Mouse (Mus musculus): ENCODE data around the gene Atp6v1f. TPM values are rescaled to one million over a fixed set of nuclear protein-coding genes. Genes with fewer than 3 reads are reported as not detected.

Atp6v1f gene
- total RNA-seq, 2 experiments from 2014 or later: 183 to 190 TPM

DNA sequence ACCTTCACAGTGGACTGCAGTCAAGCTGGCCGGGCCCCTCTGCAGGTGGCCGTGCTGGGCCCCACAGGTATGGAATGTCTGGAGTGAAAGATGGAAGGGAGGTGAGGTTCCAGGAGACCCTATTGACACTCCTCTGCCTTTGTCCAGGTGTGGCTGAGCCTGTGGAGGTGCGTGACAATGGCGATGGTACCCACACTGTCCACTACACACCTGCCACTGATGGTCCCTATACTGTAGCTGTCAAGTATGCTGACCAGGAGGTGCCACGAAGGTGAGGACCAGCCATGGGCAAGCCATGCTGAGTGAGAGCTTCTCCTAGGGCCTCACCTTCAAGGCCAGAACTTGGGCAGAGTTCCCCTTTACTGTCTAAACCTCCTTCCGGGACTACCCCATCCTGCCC lies 16.9 kb upstream of the Atp6v1f start:
- intact Hi-C loops (cut with DNase I): no loop called here
- DNase-seq: no peak

DNA sequence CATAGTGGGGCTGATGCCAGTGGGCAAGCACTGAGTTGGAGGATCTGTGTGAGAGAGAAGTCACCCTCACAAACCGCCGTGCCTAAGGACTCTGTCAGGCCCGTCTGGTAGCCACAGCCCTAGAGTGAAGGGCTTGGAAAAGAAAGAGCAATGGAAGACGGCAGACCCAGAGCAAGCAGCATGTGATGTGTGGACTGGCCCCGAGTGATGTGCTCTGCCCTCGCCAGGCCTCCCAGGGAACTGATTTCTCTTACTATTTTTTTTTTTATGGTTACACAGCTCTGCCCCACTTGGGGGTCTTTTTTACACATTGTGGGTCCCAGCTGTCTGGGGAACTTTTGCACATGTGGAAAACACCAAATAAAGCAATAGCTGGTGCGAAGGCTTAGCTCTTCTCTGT lies 6.0 kb upstream of the Atp6v1f start:
- intact Hi-C loops (cut with DNase I): no loop called here
- DNase-seq: no peak

DNA sequence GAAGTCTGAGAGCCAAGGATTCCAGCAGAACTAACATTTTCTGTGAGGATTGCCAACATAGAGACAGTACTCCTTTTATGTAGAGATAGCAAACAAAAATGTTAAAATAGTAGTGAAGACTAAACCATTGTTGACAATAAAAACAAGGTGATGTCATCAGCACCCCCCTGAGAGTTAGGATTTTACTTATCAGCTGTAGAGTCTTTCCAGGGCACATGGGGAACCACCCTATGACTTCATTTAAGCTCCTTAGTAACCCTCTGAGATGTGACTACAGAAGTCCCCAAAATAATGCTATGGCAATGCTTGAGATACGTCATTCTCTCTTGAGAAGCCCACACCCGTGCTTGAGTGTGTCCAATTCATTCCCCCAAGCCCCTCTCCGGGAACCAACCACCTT lies 4.1 kb upstream of the Atp6v1f start:
- intact Hi-C loops (cut with DNase I): no loop called here
- DNase-seq: no peak

DNA sequence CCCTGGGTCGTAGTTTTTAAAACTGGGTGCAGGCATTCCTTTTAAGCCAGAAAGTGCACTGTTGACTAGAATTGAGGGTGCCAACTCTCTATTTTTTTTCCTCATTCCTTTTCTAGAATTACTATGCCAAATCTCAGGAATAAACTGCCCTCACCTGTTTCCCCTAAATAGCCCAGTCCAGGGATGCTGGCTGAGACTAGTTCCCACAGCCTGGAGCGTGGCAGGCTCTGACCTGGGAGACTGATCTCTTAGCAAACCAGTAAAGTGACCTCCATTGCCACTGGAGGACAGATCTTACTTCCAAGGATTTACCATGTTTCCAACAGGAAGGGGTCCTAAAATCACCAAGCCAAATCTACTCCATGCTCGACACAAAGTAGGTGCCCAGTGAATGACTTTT lies 1.3 kb downstream of the Atp6v1f start:
- intact Hi-C loops (cut with DNase I): no loop called here

DNA sequence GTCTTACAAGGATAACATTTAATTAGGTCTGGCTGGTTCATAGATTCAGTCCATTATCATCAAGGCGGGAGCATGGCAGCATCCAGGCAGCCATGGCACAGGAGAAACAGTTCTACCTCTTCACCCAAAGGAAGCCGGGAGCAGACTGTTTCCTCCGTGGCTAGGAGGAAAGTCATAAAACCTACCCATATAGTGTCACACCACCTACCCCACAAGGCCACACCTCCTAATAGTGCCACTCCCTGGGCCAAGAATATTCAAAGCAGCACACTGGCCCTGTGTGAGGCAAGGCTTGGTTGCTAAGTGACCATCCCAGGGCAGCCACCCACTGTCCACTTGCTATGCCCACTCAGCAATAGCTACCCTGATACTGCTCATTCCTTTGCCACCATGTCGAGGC lies 3.6 kb downstream of the Atp6v1f start, which contains the start of gene Atp6v1fnb:
Gene Atp6v1fnb, plus strand, starts transcription at position 301 of the 400 bp plus-strand sequence.
- intact Hi-C loops (cut with DNase I): no loop called here
- no peak for DNase-seq

More for the DNA sequence above, 1.3 kb downstream of the Atp6v1f start:
- DNase-seq: no peak

DNA sequence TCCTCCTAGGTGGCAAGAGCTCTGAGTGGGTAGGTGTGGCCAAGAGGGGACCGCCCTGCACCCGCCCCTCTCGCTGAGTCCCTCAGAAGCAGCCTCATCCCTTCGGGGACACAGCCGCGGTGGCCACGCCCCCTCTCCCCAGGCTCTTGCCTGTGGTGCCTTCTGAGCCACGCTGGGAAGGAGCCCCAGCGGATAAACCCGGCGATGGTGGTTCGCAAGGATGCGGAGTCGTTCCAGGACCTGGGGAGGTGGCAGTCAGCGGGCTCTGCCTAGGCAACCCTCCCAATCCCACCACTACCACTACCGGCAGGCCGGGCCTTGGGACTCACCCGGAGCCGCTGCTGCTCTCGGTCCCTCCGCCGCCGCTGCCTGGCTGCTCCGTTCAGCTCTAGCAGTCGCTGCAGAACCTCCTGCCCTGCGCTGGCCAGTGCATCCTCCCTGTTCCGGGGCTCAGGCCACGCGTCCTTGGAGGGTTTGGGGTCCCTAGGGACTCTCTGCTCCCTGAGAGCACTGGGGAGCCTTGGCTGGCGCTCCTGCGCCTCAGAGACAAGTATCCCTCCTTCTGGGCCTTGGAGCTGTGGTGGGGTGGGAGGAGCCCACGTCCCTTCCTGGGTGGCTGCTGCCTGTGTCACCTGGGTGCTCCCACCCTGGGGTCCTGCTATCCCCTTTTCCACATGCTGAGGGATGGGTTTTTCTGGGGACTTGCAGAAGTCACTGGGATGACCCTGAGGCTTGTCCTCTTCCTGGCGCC lies 6.6 kb downstream of the Atp6v1f start:
- DNase-seq: peak; percentile 58
- intact Hi-C loops (cut with DNase I): no loop called here

DNA sequence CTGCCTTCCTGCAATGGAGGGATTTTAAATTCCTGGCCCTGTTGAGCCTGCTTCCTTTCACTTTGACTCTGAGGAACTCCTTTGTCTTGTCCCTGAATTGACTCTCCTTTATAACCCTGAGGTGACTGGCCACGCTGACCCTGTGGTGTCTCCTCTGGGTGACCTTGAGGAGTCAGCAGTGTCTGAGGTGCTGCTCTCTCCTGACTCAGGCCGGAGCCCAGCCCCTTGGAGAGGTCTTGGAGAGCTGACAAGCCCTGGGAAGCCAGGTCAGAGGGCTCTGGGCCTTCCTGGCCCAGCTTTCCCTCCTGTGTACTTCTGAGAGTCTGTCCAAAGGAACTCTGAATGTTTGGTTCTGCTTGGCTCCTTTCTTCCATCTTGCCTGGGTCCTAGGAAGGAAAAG lies 7.2 kb downstream of the Atp6v1f start:
- intact Hi-C loops (cut with DNase I): no loop called here
- DNase-seq: no peak

DNA sequence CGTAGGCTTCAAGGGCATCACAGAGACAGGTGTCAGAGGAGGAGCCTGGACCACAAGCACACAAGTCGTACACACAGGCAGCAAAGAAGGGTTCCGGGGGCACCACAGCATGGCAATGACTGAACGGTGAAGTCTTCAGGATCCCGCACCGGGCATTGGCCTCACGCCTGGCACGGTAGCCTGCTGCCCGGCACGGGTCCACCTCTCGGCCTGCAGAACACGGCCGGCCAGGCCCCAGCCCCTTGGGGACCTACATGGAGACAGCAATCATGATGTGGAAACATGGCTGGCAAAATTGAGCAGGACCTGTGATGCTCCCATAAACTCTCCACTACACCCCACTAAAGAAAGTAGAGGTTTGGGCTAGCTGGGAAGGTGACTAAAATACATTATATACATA lies 15.2 kb downstream of the Atp6v1f start:
- no peak for DNase-seq
- intact Hi-C loops (cut with DNase I): no loop called here

DNA sequence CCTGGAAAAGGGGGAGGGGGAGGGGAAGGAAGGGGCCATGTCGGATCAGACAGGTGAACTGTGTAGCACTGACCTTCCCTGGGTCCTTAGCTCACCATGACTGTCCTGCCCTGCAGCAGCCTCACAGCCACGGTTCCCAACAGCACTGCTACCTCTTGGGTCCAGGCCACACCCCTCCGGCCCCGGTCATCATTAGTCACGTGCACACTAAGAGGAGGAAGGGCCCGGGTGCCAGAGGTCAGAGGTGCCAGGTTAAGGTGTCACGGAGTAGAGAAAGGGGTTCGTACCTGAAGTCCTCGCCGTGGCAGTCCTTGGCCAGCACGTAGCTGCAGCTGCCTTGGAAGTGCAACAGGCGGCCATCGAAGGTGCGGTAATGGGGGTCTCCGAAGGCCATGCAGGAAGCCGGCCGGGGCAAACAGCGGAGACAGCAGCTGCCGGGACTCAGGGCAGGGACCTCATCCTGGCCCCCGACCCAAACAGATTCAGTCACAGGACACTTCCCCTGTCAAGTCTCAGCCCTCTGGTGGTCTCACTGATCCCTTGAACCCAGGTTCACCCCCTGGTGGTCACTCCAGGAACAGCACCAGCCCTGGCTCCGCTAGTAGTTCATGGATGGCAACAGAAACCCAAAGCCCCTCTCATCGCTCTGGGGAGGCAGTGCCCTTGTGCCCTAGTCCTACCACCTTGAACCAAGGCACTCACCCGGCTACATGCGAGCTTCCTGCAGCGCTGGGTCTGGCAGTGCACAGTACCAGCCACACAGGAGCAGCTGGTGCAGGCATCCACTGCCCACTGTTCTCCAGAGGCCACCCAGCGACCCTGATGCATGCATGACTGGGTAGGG lies 17.4 kb downstream of the Atp6v1f start:
- intact Hi-C loops (cut with DNase I): no loop called here
- peak; percentile 86 for DNase-seq

DNA sequence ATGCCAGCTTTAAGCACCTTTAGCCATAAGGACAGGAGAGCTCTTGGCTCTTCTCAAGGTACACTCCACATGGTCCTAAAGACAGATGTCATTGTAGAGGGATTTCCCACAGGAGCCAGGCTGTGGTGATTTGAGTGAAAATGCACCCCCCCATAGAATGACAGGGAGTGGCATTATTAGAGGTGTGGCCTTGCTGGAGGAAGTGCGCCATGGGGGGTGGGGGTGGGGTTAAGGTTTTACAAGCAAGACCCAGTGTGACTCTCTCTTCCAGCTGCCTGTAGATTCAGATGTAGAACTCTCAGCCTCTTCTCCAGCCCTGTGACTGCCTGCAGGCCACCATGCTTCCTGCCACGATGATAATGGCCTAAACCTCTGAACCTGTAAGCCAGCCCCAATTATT lies 18.4 kb downstream of the Atp6v1f start:
- no peak for DNase-seq
- intact Hi-C loops (cut with DNase I): no loop called here

DNA sequence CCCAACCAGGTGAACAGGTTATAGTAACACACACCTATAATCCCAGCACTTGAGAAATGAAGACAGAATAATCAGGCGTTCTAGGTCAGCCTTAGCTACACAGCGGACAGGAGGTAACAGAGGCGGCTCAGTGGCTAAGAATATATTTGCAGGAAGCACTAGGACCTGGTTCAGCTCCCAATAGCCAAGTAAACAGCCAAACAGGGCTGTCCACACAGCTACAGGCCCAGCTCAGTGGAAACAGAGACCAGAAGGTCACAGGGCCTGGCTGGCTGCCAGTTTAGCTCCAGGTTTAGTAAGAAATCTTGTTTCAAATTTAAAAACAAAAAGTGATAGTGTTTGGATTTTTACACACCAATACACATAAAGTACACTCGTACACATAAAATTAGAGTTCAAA lies 26.6 kb downstream of the Atp6v1f start:
- intact Hi-C loops (cut with DNase I): no loop called here

DNA sequence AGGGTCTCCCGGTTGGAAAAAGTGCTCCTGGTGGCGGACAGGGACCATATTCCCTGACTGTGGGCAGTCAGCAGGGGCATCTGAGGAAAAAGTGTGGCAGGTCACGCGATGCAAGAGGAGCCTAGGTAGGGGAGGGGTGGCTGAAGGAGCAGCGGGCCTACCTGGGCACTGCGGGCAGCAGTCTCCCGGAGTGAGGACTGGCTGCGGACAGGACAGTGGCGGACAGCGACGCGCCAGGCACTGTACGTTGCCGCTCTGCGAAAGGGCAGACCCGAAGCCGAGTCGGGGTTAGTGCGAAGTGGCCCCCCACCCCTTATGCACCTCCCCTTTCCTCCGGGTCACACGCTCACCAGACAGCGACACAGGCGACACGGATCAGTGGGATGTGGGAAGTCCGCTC lies 28.8 kb downstream of the Atp6v1f start:
- intact Hi-C loops (cut with DNase I): no loop called here
- DNase-seq: no peak

More for the DNA sequence above, 26.6 kb downstream of the Atp6v1f start:
- no peak for DNase-seq

DNA sequence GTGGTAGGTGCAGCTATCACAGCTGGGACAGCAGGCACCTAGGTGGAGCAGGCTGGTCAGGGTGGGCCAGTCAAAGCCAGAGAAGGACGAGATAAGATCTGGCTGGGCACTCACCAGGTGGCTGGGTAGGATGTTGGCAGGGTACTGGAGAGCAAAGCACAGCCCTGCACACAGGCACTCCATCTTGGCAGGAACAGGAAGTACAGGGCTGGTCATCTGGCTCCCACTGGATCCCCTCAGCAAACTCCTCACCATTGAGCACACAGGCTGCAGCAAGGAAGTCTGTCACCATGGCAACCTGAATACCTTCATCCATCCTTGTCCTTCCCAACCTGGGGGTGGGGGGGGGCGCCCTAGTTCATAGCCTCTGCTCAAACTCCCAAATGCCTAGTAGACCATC lies 30.3 kb downstream of the Atp6v1f start:
- DNase-seq: no peak
- intact Hi-C loops (cut with DNase I): no loop called here

DNA sequence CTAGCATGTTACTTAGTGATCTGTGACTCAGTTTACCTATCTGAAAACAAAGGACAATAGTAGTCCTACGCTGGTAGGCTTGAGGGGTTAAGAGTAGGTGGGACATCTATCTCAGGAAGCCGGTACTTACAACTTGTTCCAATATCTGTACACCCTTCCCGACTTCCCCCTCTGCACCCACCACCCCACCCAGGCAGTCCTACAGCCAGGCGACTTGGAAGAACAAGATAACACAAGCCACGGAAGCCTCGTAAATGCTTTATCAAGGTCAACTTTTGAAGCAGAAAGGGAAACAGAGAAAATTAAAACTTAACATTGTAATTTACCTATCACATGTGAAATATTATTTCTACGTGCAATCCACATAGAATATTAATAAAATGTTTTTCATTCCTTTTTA lies 32.7 kb downstream of the Atp6v1f start:
- DNase-seq: no peak
- intact Hi-C loops (cut with DNase I): no loop called here

DNA sequence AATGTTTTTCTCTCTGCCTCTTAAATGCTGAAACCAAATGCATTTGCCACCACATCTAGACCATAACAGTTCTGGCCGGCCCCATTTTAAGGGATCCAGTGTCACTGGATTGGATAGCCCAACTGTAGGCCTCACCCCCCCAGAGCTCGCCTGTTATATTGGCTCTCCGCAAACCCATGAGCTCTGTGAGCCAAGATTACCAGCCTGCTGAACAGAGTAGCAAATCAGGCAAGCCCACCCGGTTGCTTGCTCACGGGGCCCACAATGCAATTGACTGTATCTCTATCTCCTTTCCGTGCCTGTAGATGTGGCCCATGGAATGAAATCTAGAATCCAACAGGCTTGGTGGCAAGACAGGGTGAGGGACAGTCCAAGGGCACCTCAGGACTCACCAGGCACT lies 33.3 kb downstream of the Atp6v1f start:
- DNase-seq: no peak
- intact Hi-C loops (cut with DNase I): no loop called here

DNA sequence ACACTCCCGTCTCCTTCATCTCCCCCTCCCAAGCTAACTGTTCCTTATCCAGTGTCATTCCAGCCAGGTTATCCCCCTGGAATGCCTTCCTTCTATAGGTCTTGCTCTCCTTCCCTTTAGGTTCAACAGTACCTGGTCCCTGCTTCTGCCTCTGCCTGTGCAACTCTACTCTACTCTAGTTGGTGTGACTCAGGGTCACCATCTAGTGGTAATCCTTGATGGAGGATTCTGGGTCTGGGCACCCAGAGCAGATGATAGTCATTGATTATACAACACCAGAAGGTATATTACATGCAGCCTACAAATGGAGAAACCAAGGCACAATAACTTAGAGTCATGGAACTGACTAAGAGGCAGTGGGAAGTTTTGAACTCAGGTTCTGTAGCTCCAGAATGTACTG lies 34.1 kb downstream of the Atp6v1f start:
- intact Hi-C loops (cut with DNase I): no loop called here
- DNase-seq: no peak

DNA sequence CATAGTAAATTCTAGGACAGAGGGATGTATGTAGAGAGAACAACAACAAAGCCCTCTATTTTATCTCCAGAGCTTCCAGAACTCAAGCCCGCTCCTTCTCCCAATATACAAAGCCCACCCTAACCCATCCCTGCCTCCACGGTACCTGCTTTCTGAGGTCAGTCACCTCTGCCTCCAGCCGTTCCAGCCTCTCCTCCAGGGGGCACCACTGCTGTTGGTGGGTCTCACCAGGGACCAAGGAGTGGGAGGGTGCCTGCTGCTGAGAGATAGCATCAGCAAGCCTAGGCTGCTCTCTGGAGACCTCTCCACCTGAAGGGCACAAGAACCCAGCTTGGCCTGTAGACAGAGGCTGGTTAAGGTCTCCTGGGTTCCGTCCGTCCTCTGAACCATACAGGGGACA lies 38.0 kb downstream of the Atp6v1f start:
- intact Hi-C loops (cut with DNase I): no loop called here

DNA sequence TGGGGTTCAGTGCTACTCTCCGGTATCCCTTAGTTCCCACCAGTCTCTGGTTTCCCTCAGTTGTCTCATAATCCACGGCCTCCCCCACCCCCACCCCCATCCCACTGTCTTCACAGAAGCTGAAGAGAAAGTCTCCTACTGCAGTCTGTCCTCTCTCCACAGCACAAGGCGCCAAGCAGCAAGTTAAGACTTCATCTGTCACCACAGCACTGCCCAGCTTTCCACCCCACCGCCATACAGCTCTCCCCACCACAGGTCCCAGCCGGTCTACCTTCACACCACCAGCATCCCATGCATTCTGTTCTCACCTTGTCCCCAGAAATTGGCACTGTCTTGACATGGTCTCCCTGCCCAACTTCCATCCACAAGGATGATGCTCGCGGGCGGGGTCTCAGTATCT lies 39.3 kb downstream of the Atp6v1f start:
- intact Hi-C loops (cut with DNase I): no loop called here
- DNase-seq: no peak

More for the DNA sequence above, 38.0 kb downstream of the Atp6v1f start:
- DNase-seq: no peak

DNA sequence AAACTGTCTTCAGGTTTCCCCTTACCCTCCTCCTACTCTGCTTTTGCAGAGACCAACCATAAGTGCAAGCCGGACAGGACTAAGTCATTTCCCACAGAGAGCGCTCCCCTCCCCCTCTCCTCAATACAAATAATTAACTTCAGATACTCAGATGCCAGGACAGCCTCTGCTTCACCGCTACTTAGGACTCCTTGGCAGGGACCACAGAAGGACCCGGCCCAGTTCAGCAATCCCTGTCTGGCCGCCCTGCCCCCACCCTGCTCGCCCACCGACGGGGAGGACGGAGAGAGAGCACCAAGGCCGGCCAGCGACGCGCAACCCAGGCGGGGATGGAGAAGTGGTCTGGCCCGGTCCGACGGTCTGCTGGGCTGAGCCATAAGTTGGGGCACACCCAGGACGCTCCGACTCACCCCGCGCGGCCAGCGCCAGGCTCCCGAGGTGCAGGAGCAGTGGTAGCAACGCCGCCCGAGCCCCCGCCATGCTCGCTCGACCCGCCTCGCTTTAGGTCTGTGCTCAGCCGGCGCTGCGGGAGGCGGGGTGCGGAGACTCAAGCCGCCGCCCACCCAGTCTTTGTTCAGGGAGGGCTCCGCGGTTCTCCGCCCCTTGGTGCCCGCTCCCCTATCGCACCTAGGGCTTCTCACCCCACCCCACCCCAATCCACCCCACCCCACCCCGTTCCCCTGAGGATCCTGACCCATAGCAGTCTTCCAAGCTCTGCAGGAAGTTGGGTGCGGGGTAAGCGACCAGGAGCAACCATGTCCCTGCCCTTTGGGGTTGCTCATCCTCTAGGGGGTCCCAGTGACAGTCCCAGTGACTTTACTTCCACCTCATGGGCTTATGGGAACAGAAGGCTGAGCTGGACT lies 40.2 kb downstream of the Atp6v1f start, which contains the start of gene Kcp:
Gene Kcp, minus strand, starts transcription at position 506 of the 863 bp plus-strand sequence.
- intact Hi-C loops (cut with DNase I): no loop called here
- no peak for DNase-seq

DNA sequence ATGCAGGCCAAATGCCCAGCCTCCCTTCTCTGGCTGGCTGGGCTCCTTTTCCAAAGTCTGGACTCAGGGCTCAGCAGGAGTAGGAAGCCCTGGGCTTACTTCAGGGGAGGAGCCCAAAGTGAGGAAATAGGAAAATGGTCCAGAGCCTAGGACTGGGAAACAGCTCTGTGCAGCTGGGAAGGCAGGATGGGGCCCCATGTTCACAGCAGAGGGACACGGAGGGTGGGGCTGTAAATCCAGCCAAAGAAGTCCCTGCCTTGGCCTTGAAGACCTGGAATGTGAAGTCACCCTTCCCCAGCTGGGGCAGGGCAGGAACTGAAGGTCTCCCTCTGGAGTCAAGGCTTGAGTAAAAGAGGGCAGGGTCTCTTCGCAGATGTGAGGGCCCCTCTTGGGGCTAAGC lies 41.6 kb downstream of the Atp6v1f start:
- DNase-seq: no peak
- intact Hi-C loops (cut with DNase I): no loop called here

DNA sequence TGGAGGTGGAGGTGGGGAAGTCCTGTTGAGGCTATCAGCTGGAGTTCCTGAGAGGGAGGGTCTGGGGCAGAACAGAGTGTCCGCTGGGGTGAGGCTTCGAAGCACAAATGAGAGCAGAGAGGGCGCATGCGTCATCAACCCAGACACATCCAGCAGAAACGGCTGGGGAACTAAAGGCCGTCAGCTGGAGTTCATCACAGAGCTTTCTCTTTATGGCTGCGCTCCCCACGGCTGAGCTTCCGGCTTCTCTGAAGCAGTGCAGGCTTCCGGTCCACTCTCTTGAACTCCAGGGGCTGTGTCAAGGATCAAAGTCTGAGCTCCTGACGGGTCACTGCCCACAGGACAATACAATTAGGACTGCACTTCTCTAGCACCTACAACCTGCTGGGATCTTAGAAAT lies 45.8 kb downstream of the Atp6v1f start:
- DNase-seq: no peak
- intact Hi-C loops (cut with DNase I): no loop called here
